Mouse (Mus musculus) cerebellum, postnatal 14 days (tissue): ENCODE results near the gene Ect2.

Experiments used
- DNase-seq, 2 experiments: peaks; one replicate each; pipeline ENCODE4 v3.0.0; 2021; ENCODE audit warnings: mixed read lengths in 2 of 2

Ect2 gene

GRCm38 (mm10) chr3:27153701-27154209 lies at the start of gene Ect2:
Gene Ect2, minus strand, starts transcription at chr3:27153878.
- peak; percentile 99 for DNase-seq

- DNase-seq: no peak
Measured at GRCm38 (mm10) chr3:27201728-27202411, 48.2 kb upstream of the Ect2 start.

- DNase-seq: no peak
Measured at GRCm38 (mm10) chr3:27199120-27199519, 45.4 kb upstream of the Ect2 start.

DNA sequence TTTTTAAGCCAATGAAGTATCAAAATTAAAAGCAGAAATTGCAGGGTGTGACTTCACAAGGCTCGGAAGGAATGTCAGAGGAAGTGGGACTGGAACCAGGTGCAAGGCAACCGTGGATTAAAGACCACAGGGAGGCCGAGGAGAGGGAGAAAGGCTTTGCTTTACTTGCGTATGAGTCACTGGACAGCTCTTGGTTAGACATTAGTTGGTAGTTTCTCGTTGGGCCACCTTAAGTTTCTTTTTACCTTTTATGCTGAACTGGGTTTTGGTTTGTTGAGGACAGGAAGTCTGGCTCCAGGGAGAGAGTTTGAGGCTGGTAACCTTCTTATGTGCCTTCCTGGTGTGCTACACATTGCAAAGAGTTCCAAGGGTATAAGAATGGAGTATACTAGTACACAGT lies 44.1 kb upstream of the Ect2 start:
- DNase-seq: no peak

DNA sequence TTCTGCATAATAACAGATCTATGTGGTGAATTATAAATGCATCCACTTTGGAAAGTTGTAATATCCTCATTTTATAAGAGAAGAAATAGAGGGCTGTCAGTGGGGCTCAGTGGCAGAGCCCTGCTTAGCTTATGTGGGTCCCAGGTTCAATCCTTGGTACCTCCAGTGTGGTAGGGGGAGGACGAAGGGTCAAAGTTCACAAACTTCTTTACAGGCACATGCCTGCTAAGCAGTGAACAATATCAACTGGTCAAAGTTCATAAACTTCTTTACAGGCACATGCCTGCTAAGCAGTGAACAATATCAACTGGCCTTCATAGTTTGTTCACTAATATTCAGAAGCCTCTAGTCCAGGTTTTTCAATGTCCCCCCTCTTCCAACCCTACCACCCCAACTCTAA lies 42.9 kb upstream of the Ect2 start:
- no peak for DNase-seq

GRCm38 (mm10) chr3:27195573-27196227 lies 42.0 kb upstream of the Ect2 start:
- no peak for DNase-seq

DNA sequence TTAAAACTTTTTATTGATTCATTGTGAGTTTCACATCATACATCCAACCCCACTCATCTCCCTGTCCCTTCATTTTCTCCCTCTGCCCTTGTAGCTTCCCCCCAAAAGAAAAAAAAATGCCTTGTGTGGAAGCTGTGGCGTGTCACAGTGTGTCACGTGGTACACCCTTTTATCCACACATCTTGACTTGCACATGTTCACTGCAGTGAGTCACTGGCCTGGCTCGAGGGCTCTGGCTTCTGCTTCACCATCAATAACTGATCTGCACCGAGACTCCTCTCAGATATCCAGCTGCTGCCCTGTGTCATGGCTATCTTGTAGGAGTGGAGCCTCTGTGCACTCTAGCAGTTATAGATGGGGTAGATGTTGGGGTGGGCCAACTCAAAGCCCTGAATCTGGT lies 41.5 kb upstream of the Ect2 start:
- DNase-seq: no peak

GRCm38 (mm10) chr3:27193844-27194317 lies 40.2 kb upstream of the Ect2 start:
- no peak for DNase-seq

- no peak for DNase-seq
Measured at GRCm38 (mm10) chr3:27191856-27192255, 38.2 kb upstream of the Ect2 start.

DNA sequence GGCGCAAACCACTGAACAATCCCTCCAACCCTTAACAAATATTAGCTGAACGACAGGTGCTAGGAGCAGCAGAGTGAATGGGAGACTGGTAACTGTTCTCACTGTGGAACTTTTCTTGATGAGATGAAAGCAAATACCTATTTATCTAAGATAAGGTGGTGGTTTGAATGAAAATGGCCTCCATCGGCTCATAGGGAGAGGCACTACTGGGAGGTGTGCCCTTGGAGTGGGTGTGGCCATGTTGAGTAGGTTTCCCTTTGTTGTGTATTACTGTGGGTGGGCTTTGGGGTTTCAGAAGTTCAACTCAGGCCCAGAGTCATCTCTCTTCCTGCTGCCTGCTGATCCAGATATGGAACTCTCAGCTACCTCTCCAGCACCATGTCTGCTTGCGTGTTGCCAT lies 37.2 kb upstream of the Ect2 start:
- no peak for DNase-seq

DNA sequence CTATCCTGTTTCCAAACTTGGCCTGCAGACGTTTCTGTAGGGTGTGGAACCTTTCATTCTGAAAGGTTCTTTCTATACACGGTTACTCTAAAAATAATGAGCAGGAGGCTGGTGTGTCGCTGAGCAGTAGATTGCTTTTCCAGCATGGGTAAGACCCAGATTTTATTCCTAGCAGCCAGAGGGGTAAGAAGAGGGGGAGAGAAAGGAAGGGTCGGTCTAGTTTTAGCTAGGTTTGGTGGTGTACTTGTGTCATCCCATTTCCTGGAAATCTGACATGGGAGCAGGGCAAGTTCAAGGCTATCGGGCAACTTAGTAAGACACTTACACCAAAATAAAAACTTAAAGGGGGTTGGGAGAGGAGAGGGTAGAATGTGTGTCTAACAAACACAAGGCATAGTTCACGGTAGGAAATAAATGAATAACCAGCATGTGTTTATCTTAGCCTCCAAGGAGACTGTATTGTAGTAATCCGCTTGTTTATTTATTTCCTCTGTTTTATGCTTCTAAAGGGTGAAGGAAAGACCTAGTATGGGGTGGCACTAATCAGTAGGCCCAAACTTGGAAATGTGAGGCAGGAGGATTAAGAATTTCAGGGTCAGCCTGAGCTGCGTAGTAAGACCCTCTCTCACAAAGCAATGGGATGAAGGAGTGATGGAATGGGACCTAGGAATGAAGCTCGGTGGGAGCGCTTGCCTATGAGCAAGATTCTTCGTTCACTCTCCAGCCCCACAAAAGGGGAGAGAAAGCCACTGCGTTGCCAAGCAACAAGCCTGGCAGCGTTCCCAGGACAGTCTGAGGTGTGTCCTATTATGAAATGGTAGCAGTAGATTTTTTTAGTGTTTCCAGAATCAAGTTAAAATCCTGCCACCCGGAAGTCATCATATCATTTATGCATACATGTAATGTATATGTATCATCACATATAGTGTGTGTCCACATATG lies 35.9 kb upstream of the Ect2 start:
- DNase-seq: peak; percentile 67 to 82

GRCm38 (mm10) chr3:27188386-27188785 lies 34.7 kb upstream of the Ect2 start:
- no peak for DNase-seq

- peak; percentile 50 to 66 for DNase-seq
Measured at GRCm38 (mm10) chr3:27183601-27184175, 30.0 kb upstream of the Ect2 start.

DNA sequence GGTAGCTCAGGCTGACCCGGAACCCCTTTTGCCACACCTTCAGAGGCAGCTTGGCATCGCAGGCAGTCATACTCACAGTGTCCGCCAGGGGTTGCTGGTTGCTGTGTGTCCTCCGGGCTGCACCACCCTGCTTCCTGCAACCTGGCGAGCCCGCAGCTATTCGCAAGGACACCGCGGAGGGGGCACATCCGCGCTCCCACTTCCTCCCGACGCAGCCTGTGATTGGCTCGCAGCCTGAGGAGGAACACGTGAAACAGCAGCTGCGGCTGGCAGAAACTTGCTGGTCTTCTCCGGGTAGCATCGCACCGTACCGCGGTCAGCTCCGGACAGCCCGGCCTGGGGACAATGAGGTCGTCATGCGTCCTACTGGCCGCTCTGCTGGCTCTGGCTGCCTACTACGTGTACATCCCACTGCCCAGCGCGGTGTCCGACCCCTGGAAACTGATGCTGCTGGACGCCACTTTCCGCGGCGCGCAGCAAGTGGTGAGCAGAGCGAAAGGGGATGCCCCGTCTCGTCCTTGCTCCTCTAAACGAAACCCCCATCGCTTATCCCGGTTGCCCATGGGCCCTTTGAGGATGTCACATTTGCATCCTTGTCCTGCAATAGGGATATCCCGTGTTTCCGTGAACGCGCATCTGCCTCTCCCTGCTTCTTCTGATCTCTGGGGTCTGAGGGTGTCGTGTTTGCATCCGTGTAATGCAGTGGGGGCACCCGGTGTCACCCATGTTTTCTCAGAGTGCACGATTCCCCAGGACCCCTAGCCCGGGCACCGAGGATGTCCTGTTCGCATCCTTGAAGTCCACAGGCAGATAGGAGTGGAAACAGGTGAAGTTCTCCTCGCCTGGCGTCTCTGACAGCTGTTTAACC lies 29.3 kb upstream of the Ect2 start, which contains the start of gene Nceh1:
Gene Nceh1, plus strand, starts transcription at position 233 of the 868 bp plus-strand sequence.
- peak; percentile 96 to 97 for DNase-seq

DNA sequence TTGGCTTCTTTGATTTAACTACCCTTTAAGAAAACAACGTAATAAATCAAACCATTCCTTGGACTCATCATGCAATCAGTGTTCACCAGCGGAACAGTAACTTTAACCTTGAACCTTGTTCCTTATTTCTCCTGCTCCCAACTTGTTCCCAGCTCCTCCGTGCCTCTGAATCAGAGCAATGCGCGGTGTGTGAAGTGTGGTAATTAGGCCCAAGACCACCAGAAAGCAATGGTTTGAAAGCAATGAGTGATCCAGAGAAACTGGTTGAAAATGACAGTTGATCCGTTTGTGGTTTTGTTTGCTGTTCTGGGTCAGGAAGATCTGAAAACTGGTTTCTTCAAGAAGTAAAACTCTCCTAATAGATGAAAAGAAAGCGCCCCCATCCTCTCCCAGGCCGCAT lies 26.0 kb upstream of the Ect2 start:
- no peak for DNase-seq

DNA sequence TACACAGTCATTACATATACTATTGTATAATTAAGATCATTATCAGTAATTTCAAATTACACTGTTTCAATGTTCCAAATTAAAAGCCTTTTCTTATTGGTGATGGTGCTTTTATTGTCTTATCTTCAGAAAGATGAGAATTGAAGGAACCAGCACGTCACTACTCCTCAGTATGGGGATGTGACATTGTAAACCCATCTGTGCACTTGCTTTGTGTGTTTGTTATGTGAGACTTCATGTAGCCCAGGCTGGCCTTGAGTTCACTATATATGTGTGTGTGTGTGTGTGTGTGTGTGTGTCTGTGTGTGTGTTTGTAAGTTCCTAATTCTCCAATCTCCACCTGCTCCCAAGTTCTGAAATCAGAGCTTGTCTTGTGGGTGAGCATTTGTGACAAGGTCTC lies 16.6 kb upstream of the Ect2 start:
- no peak for DNase-seq

DNA sequence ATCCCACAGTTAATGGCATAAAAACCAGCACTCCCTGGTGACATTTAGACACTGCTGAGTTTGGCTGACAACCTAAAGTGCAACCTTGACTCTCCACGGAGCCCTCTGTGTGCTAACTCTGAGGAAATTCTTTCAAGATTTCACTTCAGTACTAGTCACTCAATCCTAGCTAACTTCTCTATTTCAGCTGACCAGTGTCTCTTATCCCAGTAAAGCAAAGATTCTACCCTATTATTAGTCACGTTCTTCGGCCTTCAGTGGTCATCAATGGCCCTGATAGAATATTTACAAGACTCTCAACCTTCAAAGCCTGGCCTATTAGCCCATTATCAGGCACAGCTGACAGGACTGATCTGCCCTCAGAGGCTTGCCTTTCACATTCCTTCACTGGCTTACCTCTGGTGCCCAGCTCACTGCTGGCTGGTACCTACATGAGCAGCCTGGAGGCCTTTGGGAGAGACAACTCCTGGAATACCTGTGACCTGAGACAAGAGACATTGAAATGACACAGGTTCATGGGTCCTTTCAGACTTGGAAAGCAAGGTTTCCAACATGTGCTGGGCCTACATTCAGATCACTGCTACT lies 11.9 kb upstream of the Ect2 start:
- DNase-seq: no peak

DNA sequence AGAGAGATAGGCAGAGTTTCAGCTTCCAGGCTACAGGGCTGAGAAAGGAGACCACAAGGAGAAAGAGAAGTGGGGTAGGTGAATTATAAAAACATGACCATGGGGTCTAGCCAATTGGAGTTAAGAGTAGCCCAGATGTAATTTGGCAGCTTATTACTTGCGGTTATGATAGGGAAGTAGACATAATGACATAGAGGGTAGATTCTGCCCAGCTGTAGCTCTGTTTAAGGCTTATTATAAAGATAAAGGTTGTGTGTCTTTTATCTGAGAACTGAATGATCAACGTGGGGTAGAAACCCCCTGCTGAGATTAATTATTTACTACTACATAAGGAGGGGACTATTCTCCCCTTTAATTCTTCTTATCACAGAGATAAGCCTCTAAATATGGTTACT lies 8.7 kb upstream of the Ect2 start:
- no peak for DNase-seq

GRCm38 (mm10) chr3:27161645-27162409 lies 8.1 kb upstream of the Ect2 start:
- no peak for DNase-seq

GRCm38 (mm10) chr3:27158910-27159309 lies 5.2 kb upstream of the Ect2 start:
- DNase-seq: no peak

DNA sequence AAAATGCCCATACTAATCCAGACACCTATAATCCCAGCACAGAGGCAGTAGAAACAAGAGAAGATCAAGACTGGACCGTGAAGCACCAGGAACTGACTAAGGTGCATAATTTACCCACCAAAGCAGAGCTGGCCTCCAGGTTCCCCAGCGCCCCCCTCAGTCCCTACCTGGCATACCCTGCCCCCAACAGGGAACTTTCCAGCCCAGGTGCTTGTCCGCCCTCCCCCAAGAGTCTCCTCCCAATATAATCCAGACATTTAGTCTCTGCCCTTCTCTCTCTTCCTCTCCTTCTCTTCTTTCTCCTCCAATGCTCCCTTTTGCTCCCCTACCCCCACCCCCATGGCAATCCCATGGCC lies 2.9 kb upstream of the Ect2 start:
- no peak for DNase-seq
